22 mouse cellular contexts compared by ENCODE assay signal in the genomic region with DNA sequence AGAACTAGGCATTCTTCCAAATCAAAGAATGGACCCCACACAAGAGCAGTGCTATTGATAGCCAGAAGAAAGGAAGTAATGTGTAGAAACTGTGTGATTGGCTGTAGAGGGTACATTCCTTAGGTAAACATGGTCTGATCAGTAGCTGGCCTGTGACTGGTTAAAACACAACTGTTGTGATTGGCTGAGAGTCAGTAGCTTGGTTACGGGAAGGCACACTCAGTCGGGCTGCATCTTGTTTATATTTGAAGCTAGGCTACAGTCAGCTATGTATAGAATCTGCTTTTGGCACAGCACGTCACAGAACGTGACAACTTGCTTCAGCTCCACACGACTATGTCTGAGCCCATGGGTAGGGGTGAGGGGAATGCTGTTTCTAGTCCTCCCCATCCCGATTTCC. TPM values are rescaled to one million over a fixed set of nuclear protein-coding genes. Genes with fewer than 3 reads are reported as not detected.
DNase-seq lines count a peak whose midpoint lies in the region; ATAC-seq and TF ChIP-seq lines count a peak whose summit lies in the region.
"Had no signal": no experiment of that assay in that cellular context is flagged by ENCODE, and none has a peak within 500 bp of the region (broad histone marks: within the 10 kb centered on the region; RNA-seq: fewer than 3 reads in every experiment).

No protein-coding gene starts in this region.

- H3K27me3 ChIP-seq in lung, embryonic 15.5 days = no peaks in the 10 kb centered on the region
- no peaks in the 10 kb centered on the region for H3K27me3 ChIP-seq in embryonic facial prominence, embryonic 15.5 days
- H3K27me3 ChIP-seq: midbrain, embryonic 12.5 days; neural tube, embryonic 12.5 days; stomach, embryonic 15.5 days had no signal

- H3K4me1 ChIP-seq in lung, embryonic 15.5 days = no peaks in the 10 kb centered on the region
- no peaks in the 10 kb centered on the region for H3K4me1 ChIP-seq in lung, adult 2 months (ENCODE audit: control insufficient read depth, insufficient read depth, low read length)
- 0 out of 2 replicates have a peak, but pooled peaks cover 3% of the 10 kb centered on the region for H3K4me1 ChIP-seq in embryonic facial prominence, embryonic 15.5 days
- H3K4me1 ChIP-seq: midbrain, embryonic 12.5 days; neural tube, embryonic 12.5 days; stomach, embryonic 15.5 days had no signal

- no peak overlapping the region for H3K27ac ChIP-seq in lung, embryonic 15.5 days
- H3K27ac ChIP-seq in embryonic facial prominence, embryonic 15.5 days (replicated peaks) = no peak overlapping the region
- H3K27ac ChIP-seq: layer of hippocampus, adult 2 months; midbrain, embryonic 12.5 days; neural tube, embryonic 12.5 days; stomach, embryonic 15.5 days had no signal

- peak; percentile 55 for ATAC-seq in frontal cortex, adult (ENCODE audit: low TSS enrichment)
- ATAC-seq in lung, embryonic 15.5 days (ENCODE audit: borderline replicate concordance, extremely low read depth, low FRiP score, low TSS enrichment) = peak; percentile 71
- peak; percentile 67 for ATAC-seq in embryonic facial prominence, embryonic 15.5 days (ENCODE audit: insufficient number of reproducible peaks, low FRiP score, low TSS enrichment, low read depth)
- ATAC-seq: liver, postnatal 0 days had no signal

- no peak overlapping the region for H3K4me2 ChIP-seq in lung, embryonic 15.5 days
- H3K4me2 ChIP-seq in embryonic facial prominence, embryonic 15.5 days (replicated peaks) = no peak overlapping the region
- H3K4me2 ChIP-seq: midbrain, embryonic 12.5 days; neural tube, embryonic 12.5 days; stomach, embryonic 15.5 days had no signal

- no peak overlapping the region for H3K4me3 ChIP-seq in lung, embryonic 15.5 days
- H3K4me3 ChIP-seq in lung, adult 2 months (replicated peaks; ENCODE audit: extremely low read depth, low read depth, low read length) = no peak overlapping the region
- H3K4me3 ChIP-seq in embryonic facial prominence, embryonic 15.5 days (replicated peaks) = no peak overlapping the region
- H3K4me3 ChIP-seq: erythroblast, embryonic 14.5 days; layer of hippocampus, adult 2 months; midbrain, embryonic 12.5 days; neural tube, embryonic 12.5 days; stomach, embryonic 15.5 days had no signal

- H3K9me3 ChIP-seq in lung, embryonic 15.5 days = no peaks in the 10 kb centered on the region
- no peaks in the 10 kb centered on the region for H3K9me3 ChIP-seq in embryonic facial prominence, embryonic 15.5 days (replicated peaks)
- H3K9me3 ChIP-seq: midbrain, embryonic 12.5 days; neural tube, embryonic 12.5 days; stomach, embryonic 15.5 days had no signal

- DNase-seq in frontal cortex, postnatal 25 days (ENCODE audit: low spot score in 2 of 2) = no peak
- no peak for DNase-seq in lung, adult 2 months
- peak; percentile 48 for DNase-seq in right cerebral cortex, postnatal 25 days
- DNase-seq in kidney, adult 9 months = no peak
- DNase-seq: adrenal gland, postnatal 36 days; B cell, adult 2 months; cerebellum, adult 2 months; gastrocnemius, postnatal 36 days; kidney, adult 18-20 months; kidney, postnatal 14 days; layer of hippocampus, postnatal 36 days; liver; liver, postnatal 0 days; thymus, adult 2 months had no signal

- no peak for TF ChIP-seq CTCF in lung, adult 2 months (IDR thresholded peaks at IDR 0.05; ENCODE audit: insufficient read depth, low read length)

- no peaks in the 10 kb centered on the region for H3K36me3 ChIP-seq in lung, embryonic 15.5 days
- H3K36me3 ChIP-seq in embryonic facial prominence, embryonic 15.5 days = no peaks in the 10 kb centered on the region
- H3K36me3 ChIP-seq: midbrain, embryonic 12.5 days; neural tube, embryonic 12.5 days; stomach, embryonic 15.5 days had no signal

- H3K9ac ChIP-seq in lung, embryonic 15.5 days = no peak overlapping the region
- H3K9ac ChIP-seq in embryonic facial prominence, embryonic 15.5 days = no peak overlapping the region
- H3K9ac ChIP-seq: liver, postnatal 0 days; midbrain, embryonic 12.5 days; neural tube, embryonic 12.5 days; stomach, embryonic 15.5 days had no signal

- WGBS in lung, embryonic 15.5 days = 42% methylated on average over 6 of the region's 6 CpGs
- WGBS in lung, adult 2 months = 54% methylated on average over 6 of the region's 6 CpGs
- WGBS in embryonic facial prominence, embryonic 15.5 days = 32% methylated on average over 6 of the region's 6 CpGs

- no peak for TF ChIP-seq POLR2A in lung, adult 2 months (IDR thresholded peaks at IDR 0.05; ENCODE audit: borderline replicate concordance, extremely low read depth, low read depth, low read length)

RNA-seq across cellular contexts. Expression of gene Ube2ql1, which starts 19.3 kb away (rescaled TPM):
- polyA plus RNA-seq in lung, embryonic 15.5 days (2015; fragmentation: Nextera tagmentation; extraction: Ambion mirVana) = 0.09 and 0.30 TPM in 2 replicates
- 0.45 and 0.77 TPM in 2 replicates for polyA plus RNA-seq in lung, adult 2 months (2012; rRNA removed)
- 0.77 and 0.88 TPM in 2 replicates for polyA plus RNA-seq in embryonic facial prominence, embryonic 15.5 days (2015; fragmentation: Nextera tagmentation; extraction: Ambion mirVana)
- polyA plus RNA-seq: erythroblast, embryonic 14.5 days; liver, postnatal 0 days had no signal

RNA-seq across cellular contexts. Expression of gene Med10, which starts 43.2 kb away (rescaled TPM):
- 137 and 141 TPM in 2 replicates for polyA plus RNA-seq in lung, embryonic 15.5 days (2015; fragmentation: Nextera tagmentation; extraction: Ambion mirVana)
- polyA plus RNA-seq in lung, adult 2 months (2012; rRNA removed) = 23.8 and 31.6 TPM in 2 replicates
- 126 and 129 TPM in 2 replicates for polyA plus RNA-seq in embryonic facial prominence, embryonic 15.5 days (2015; fragmentation: Nextera tagmentation; extraction: Ambion mirVana)
